Mouse (Mus musculus): ENCODE data around the gene Ccr1. TPM values are rescaled to one million over a fixed set of nuclear protein-coding genes. Genes with fewer than 3 reads are reported as not detected.
"Not testable (repeated sequence)": the region's sequence is repeated elsewhere in the genome, so short reads cannot be mapped to it uniquely, and the experiment has no call there.

Ccr1 gene
- under 1 TPM; 0.56 to 0.74 TPM for total RNA-seq (2021)

DNA sequence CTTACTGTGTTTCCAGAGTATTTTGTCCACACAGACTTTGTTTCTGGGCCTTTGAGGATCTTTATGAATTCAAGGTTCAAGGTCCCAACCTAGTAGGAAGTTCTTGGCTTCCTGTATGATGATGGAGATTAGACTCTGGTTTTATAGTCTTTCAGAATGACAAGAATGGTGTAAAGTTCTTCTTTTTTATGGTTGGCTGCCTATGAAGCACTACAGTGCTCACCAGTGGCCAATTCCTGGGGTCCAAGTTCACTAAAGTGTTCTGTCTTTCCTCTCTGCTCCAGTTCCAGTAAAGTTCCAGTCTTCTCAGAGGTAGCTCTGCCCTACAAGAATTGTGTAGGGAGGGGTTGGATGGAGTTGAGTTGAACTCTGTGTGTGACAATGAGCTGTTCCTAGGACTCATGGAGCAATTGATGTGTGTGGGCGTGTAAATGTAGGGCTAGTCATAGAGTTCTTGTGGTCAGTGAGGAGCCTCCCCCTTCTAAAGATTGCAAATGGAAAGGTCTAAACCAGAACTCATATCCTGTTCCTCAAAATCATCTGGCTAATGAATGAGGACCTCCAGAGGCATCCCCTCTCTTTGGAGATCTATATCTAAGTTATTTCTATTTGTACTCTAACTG lies at the start of gene Ccr1:
TSS of gene Ccr1 (minus strand) at position 403 of the 623 bp plus-strand sequence.
- intact Hi-C loops (cut with DNase I) = no loop called here
- no peak for DNase-seq

DNA sequence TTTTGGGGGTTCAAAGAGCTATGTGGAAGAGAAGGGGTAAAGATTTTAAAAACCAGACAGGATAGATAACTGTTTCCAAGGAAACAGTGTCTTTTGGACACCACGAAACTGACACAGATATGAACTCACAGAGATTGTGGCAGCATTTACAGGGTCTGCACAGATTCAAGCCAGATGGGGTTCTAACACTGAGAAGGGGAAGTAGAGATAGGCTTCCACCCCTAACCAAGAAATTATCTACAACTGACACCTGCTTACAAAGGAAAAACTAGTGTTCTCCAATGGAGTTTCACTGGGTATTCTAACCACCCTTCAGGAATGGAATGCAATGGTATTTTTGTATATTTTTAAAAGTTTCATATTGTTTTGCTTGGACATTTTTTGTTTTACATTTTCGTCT lies 47.6 kb upstream of the Ccr1 start:
- intact Hi-C loops (cut with DNase I) = no loop called here
- no peak for DNase-seq

DNA sequence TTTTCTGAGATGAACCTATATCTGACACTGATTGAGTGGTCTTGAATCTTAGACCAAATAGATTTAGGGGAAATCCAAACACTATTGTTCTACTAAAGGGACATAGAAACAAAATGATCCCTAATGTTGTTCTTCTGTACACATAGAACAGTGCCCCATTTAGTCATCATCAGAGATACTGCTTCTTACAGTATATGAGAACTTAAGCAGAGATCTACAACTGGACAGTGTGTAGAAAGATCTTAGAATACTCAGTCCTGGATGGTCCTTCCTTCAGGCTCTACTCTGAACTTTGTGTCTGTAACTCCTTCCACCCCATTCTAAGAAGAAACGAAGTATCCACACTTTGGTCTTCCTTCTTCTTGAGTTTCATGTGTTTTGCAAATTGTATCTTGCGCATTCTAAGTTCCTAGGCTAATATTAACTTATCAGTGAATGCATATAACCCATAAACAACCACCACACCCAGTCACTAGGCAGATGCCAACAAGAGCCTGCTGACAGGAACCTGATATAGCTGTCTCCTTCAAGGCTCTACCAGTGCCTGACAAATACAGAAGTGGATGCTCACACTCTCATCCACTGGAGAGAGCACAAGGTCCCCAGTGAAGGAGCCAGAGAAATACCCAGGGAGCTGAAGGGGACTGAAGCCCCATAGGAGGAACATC lies 46.6 kb upstream of the Ccr1 start:
- intact Hi-C loops (cut with DNase I) = no loop called here
- no peak for DNase-seq

DNA sequence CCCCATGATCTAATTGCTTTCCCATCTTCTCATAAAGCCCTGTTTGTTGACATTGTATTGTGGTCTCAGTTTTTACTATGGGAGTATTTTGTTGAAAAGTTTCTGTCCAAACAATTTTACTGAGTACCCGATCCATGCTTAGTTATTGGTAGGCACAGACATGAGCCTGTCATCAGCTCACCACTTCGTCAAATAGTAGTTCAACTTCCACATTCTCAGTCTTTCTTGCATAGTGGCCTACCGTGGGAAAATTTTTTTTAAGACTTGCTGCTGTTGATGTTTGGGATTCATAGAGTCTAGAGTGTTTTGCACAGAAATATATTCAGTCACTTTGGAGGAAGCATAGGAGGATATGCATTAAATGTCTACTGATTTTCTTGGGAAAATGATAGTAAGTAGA lies 44.8 kb upstream of the Ccr1 start:
- no peak for DNase-seq
- intact Hi-C loops (cut with DNase I) = no loop called here

DNA sequence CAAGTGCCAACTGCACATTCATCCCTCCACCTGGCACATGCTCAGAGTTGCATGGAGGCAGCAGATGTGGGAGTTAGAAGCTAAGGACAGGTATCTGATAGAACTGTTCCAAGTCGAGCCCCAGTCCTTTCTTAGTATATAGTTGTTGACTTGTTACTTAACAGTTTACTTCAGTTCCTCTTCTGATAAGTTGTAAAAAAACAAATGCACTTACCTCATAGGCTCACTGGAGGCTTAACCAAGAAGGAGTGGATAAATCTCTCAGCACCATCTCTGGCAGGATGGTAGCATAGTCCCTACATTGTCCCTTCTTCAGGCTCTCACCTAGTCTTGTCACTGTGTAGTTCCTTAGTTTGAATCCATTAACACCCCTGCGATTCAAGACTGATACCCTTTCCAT lies 44.2 kb upstream of the Ccr1 start:
- intact Hi-C loops (cut with DNase I) = no loop called here

DNA sequence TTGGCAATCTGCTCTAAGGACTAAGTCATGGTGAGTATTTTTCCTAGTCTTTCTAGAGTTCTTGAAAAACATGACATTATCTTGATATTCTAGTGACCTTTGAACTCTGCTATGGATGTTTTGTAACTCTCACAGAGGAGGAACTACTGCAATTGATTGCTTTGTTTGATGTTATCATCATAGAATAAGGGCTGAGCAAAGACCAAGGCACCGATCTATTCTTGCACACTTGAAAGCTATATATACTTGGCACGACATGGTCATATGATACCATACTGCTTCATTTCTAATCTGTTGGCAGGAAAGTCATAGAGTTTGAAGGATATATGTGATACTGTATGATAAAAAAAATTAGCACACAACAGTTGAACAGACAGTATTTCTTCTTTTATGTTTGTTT lies 31.3 kb upstream of the Ccr1 start:
- DNase-seq = no peak
- intact Hi-C loops (cut with DNase I) = no loop called here

More for the DNA sequence above, 44.2 kb upstream of the Ccr1 start:
- DNase-seq = no peak

DNA sequence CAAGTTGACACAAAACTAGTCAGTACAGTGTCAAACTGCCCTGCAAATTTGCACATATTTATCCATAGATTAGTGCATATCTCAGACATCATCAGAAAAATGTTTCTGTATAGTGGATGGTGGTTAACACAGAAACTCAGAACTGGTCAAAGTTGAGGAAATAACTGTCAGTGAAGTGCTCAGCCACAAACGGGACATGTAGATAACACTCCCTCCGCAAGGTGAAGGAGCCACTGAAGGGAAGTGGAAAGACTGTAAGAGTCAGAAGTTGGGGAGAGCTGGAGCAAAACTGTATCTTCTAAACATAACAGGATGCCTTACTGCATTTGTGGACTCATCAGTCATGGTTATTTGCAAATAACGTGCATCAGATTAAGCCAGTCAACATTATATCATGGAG lies 29.2 kb upstream of the Ccr1 start:
- no peak for DNase-seq
- intact Hi-C loops (cut with DNase I) = no loop called here

DNA sequence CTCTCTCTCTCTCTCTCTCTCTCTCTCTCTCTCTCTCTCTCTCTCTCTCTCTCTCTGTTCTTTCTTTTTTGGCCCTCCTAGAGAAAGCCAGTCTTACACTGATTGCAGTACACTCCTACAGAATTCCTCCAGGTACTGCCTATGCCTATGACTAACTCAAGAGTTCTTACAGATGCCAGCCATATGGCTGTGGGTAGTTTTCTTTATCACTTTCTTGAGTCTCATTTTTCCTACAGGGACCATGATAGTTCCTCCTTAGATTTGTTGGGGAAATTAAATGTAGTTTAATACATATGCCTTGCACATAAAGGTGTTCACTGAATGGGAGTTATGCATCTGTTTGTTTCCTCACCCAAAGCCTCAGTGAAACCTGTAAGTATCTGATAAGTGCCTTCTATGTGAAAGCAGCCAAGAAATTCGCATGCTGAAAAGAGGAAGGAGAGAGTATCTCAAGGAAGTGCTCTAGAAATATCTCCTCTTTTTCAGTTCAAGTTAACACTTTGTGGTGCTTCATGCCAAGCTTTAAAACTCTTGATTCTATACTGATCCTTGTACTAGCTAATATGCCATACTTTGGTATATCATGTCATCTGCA lies 22.9 kb upstream of the Ccr1 start:
- intact Hi-C loops (cut with DNase I) = no loop called here

DNA sequence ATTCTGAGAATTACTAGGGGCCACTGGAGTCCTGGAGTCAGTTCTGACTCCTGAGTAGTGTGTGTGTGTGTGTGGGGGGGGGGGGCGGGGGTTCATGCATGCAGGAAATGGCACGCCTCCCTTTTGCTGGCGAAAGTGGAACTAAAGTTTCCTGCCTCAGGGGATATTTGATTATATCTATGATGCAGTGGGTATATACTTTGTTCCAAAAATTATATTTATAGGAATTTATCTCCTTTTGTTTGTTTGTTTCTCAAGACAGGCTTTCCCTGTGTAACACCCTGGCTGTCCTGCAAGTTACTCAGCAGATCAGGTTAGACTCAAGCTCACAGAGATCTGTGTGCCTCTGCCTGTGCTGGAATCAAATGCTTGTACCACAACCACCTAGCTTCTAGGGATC lies 21.2 kb upstream of the Ccr1 start:
- no peak for DNase-seq
- intact Hi-C loops (cut with DNase I) = no loop called here

More for the DNA sequence above, 22.9 kb upstream of the Ccr1 start:
- DNase-seq = no peak

DNA sequence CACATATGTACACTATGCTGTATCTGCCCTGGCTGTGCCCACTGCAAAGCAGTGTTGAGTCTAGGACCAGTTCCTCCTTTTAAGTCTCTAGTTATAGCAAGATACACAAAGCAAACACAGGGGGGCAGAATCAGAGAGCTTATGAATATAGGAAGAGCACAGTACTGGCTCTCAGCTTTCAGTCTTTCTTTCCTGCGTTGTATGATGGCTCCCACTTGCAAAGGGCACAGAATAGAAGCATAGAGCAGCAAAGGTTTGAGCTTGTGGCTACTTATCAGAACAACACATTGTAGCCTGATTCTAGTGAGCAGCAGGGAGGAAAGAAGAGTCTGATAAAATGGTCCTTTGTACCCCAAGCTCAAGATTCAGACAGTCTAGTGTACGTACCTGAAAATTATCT lies 17.7 kb upstream of the Ccr1 start:
- DNase-seq = no peak
- intact Hi-C loops (cut with DNase I) = no loop called here

DNA sequence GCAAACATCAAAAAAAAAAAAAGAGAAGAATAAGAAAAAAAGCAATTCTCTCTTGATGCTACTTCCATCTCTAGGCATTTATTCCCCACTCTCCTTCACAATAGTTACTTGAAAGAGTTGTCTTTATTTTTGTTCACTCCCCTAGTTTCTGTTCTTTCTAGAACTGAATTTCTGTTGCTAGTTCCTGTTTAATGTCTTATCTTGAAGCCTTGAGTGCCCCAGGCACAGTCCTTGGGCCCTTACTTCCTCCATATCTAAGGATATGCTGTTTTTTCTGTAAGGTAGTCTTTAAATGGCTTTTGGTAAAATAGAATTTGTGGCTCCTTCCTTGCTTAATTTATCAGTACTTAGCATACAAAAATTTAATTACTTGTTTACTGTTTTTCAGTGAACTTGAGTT lies 16.5 kb upstream of the Ccr1 start:
- no peak for DNase-seq
- intact Hi-C loops (cut with DNase I) = no loop called here

DNA sequence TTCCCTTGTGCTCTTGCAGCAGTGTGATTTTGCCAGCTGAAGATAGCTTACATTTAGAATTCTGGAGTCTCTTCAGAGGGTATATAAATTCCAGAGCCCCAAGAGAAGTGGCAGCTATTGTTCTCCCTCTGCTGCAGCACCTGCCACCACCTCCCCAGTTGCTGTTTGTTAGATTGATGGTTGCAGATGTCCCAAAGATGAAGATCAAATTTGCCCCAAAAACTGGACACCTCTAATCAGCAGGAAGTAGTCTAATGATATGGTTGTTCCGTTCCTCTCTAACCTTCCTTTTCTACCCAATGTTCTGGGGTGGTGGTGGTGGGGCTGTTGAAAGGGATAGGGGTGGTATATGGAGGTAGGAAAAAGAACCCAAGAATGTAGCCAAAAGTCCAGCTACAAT lies 14.2 kb upstream of the Ccr1 start:
- no peak for DNase-seq
- intact Hi-C loops (cut with DNase I) = no loop called here

DNA sequence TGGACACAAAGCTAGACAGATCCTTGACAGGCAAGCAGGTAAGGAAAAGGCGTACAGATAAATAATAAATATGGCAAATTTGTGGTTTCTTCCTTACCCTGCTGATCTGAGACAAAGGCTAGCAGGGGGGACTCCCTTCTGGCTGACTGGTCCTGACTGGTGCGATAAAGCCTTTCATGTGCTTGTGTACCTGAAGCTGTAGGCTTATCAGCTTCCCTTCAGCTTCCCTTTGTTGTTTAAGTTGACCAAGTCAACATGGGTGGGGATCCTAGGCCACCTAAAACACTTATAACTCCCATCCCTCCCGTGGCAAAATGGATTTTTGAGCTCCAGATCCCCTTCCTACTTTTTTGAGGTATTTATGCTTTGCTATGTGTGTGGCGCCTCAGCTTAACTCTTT lies 13.4 kb upstream of the Ccr1 start:
- DNase-seq = no peak
- intact Hi-C loops (cut with DNase I) = no loop called here

DNA sequence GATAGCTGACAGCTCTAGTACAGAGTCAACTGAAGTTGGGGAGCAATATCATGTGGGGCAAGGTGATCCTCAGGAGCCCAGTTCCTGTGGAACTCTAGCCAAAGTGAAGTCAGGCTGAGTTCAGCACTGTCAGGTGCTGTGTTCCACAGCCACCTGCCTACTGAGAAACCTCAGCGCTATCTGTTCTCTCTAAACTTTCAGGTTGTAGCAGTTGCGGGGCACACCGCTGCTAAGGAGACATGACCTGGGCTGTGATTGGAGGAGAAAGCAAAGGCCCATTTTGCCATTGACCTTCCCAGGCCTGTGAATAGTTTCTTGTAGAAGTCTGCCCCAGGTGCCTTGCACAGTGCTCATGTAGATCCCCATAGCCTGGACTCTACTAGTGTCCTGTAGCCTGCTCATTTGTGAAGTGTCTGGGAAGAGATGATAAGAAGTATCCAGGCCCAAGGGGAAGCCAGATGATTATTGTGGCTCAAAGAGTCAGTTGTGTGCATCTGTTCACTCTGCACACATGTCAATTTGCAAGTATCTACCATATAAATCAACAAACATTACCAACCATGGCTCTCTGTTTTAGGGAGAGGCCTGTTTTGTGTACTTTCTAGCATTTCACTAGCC lies 12.5 kb upstream of the Ccr1 start:
- DNase-seq; intact Hi-C loops (cut with DNase I): not testable (repeated sequence)

DNA sequence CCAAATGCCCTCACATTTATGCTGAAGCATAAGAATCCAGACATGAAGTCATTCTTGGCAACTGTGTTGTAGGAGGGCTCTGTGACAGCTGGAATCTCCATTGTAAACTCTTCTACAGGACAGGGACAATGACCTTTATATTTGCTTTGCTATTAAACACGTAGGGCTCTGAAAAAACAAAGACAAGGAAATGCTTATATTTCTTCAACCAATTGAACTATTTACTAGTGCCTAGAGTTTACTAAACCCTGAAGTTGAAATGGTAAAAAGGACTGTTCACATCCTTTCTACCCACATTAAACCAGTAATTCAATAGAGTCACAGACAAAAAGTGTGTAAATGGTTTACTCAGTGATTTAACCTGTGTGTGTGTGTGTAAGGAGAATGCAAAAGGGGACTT lies 9.8 kb upstream of the Ccr1 start, which contains the start of gene Ccr1l1:
TSS of gene Ccr1l1 (minus strand) at position 101 of the 400 bp plus-strand sequence.
- no peak for DNase-seq
- intact Hi-C loops (cut with DNase I) = no loop called here

DNA sequence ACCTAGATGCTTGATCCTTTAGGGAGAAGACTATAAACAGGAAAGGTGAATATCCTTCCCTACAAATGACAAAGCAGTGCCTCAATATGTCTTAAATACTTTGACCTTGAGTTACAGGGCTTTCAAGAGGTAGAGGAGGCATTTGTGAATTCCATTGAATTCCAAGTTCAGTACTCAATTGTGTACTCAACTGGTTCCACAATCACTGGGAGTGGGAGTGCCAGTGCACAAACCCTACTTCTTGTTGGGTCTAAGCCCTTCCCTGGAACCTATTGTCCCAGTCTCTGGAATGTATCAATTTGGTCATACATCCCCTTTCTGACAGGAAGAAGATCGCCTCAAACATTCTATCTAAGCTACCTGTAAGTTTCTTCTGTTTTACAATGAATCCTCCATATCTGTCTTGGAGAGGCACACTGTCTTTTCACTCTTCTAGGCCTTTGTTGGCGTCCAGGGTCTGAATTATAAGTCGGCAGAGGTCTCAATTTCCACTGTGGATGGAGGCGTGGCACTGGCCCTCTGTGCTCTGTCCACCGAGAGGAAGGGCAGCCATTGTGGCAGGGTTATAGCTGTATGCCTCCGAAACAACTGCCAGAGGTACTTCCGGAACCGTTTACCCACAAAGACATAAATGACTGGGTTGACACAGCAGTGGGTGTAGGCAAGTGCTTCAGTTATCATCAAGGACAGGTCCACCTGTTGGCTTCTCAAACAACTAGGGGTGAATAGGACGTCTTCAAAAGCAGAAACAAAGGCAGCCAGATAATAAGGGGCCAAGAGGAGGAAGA lies 8.6 kb upstream of the Ccr1 start:
- intact Hi-C loops (cut with DNase I) = no loop called here
- no peak for DNase-seq

DNA sequence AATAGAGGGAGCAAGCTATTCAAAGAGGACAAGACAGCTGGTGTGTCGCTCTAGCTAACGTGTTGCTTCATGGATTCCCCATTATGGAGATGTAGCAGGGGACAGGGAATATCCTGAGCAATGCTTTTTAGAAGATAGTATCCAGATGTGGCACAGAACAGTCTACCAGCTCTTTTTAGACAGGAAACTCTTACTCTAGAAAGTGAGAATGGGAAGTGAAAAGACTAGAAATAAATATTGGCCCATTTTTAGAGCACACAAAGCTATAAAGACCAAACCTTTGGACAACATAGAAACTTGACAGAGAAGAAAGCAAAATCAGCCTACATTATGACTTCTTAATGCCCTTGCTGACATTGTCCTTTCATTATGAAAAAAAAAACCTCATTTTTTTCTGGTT lies 7.1 kb upstream of the Ccr1 start:
- intact Hi-C loops (cut with DNase I) = no loop called here
- DNase-seq = no peak

DNA sequence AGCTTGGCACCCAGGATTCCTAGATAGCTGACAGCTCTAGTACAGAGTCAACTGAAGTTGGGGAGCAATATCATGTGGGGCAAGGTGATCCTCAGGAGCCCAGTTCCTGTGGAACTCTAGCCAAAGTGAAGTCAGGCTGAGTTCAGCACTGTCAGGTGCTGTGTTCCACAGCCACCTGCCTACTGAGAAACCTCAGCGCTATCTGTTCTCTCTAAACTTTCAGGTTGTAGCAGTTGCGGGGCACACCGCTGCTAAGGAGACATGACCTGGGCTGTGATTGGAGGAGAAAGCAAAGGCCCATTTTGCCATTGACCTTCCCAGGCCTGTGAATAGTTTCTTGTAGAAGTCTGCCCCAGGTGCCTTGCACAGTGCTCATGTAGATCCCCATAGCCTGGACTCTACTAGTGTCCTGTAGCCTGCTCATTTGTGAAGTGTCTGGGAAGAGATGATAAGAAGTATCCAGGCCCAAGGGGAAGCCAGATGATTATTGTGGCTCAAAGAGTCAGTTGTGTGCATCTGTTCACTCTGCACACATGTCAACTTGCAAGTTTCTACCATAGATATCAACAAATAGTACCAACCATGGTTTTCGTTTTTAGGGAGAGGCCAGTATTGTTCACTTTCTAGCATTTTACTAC lies 1.5 kb downstream of the Ccr1 start:
- intact Hi-C loops (cut with DNase I); DNase-seq: not testable (repeated sequence)

DNA sequence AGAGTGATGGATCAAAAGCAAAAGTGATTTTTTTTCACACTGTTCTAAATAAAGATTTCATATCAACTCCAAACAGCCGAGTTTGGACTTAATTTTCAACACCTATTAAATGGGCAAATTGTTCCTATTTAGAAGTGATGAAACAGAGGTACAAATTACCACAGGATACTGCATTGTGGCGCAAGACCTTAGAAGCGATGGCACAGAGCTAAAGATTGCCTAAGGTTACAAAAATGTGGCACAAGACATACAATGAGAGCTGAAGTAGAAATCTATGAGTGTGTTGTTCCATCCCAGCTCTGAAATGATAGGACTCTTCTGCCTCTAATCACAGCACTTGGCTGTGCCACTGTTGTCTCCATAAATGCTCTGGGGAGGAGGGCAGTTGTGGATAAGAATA lies 3.7 kb downstream of the Ccr1 start:
- no peak for DNase-seq
- intact Hi-C loops (cut with DNase I) = no loop called here

DNA sequence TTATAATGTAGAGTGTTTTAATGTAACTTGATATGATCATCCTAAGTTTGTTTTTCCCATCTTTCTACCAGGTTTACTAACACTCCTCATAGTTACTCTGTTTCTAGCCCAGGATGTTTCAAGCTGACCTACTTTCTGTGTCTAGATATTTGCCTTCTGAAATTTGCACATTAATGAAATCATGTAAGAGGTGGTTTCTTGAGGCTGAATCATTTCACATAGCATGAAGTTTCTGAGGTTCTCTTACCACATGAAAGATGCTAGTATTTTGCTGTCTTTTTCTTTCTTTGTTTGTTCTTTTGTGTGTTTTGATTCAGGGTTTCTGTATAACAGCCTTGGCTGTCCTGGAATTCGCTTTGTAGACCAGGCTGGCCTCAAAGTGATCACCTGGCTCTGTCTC lies 8.3 kb downstream of the Ccr1 start:
- DNase-seq = no peak
- intact Hi-C loops (cut with DNase I) = no loop called here
